Mouse (Mus musculus) testis, postnatal 10 days (tissue): ENCODE measurements around the gene Trap1.
"Not testable (repeated sequence)": the region's sequence is repeated elsewhere in the genome, so short reads cannot be mapped to it uniquely, and the experiment has no call there.

Source experiments
- DNase-seq: peaks from one replicate; pipeline ENCODE4 v3.0.0; 2021; ENCODE audit warnings: low spot score

The Trap1 gene

DNA sequence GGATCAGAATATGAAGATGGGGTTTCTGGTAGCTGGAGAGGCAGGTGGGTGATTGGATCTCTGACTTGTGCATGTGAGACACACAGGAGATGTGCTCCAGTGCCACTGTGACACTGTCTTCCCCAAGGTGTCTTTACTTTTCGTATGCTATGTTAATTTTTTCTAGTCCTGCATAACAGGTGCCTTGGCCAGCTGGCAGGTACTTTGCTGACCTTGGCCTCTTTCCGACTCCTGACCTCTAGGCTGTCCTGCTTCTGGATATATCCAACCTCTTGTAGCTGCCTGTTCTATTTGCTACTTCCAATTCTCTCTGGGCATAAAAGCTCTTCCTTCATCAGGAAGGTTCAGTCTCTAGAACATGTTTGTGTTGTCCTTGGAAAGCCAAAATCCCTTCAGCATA, 42.1 kb downstream of the Trap1 start:
- no peak for DNase-seq

DNA sequence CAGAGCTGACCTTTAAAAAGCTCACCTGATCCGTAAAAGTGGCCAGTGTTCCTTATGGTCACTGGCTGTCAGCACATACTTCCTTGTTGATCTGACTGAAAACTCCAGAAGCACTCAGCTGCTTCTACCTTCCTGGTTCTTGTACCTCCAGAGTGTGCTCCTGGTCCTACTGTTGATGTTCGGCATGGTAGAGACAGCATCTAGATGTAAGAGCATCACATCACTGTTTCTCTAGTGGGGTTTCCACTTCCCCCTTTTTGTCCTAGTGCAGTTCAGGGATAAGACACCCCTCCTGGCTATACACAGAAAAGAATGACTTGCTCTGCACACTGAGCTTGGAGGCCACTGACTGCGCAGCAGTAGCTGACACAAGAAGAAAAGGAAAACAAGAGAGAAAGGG, 43.2 kb downstream of the Trap1 start:
- DNase-seq: no peak

- DNase-seq: no peak
Measured at GRCm38 (mm10) chr16:4033971-4034370, 43.7 kb downstream of the Trap1 start.

- DNase-seq: no peak
Measured at GRCm38 (mm10) chr16:4032341-4032748, 45.3 kb downstream of the Trap1 start.

GRCm38 (mm10) chr16:4031441-4032274, 46.0 kb downstream of the Trap1 start:
- DNase-seq: no peak

GRCm38 (mm10) chr16:4030501-4030900, 47.1 kb downstream of the Trap1 start:
- no peak for DNase-seq

- DNase-seq: no peak
Measured at GRCm38 (mm10) chr16:4029371-4029841, 48.2 kb downstream of the Trap1 start.

DNA sequence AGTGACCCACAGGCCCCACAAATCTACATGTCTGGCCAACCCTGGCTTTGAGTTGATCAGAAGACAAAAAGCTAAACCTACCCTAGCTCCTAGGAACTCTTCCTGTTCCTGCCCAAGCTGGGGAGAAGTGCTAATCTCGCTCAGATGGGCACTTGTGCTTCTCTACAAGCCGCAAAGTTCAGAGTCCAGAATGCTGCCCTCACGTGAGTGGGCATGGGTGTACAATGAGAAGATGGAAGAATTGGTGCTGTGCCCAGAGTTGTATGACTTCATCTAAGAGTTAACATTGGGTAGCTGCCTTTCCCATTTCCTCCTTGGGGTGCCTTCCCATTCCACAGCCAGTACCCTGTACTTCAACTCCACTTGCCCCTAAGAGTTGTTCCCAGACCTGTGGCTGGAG, 50.4 kb downstream of the Trap1 start:
- DNase-seq: no peak

DNA sequence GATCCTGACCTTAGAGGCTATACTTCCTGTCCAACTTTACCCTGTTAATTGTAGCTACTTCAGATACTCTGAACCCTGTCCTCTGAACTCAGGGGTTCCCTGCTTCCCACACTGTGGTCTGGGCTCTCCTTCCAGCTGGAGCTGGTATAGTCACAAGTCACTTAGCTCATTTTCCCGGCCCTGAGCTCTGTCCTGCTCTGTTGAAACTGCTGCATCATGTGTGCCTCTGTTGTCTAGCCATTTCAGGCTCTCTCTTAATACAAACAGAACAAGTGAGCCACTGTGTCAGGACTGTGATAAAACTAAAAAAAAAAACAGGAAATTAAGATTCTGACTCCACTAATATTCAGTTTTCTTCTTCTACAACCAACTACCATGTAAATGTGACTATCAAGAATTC, 51.0 kb downstream of the Trap1 start:
- no peak for DNase-seq

GRCm38 (mm10) chr16:4022719-4023118, 54.9 kb downstream of the Trap1 start:
- no peak for DNase-seq

DNA sequence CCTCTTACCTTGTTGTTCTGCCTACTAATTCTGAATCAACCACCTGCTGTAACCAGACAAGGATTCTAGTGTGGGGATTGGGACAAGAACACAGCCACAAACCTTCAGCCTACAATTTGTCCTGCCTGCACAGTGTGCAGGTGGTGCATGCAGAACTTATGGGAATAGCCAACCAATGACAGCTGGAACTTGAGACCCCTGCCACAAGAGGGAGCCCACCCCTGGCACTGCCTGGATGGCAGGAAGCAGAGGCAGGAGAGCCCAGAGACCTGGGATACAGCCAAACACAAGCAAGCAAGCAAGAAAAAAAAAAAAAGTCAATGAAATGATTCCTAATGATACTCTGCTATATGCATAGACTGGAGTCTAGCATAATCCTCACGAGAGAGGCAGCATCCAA, 56.4 kb downstream of the Trap1 start:
- DNase-seq: no peak

GRCm38 (mm10) chr16:4017466-4017865, 60.2 kb downstream of the Trap1 start:
- DNase-seq: not testable (repeated sequence)

GRCm38 (mm10) chr16:4016786-4017185, 60.8 kb downstream of the Trap1 start:
- DNase-seq: not testable (repeated sequence)

- no peak for DNase-seq
Measured at GRCm38 (mm10) chr16:4014040-4014668, 63.5 kb downstream of the Trap1 start.

GRCm38 (mm10) chr16:4012882-4013570, 64.6 kb downstream of the Trap1 start:
- no peak for DNase-seq

- DNase-seq: peak; percentile 95
Measured at GRCm38 (mm10) chr16:4003489-4004398, 73.9 kb downstream of the Trap1 start, which contains the start of gene Slx4. Gene Slx4, minus strand, starts transcription at chr16:4003770.
